Mouse (Mus musculus): ENCODE results near the gene Izumo4.
A peak's percentile ranks its signal among the peaks of the same experiment; 100 is the strongest.

Izumo4 gene

DNA sequence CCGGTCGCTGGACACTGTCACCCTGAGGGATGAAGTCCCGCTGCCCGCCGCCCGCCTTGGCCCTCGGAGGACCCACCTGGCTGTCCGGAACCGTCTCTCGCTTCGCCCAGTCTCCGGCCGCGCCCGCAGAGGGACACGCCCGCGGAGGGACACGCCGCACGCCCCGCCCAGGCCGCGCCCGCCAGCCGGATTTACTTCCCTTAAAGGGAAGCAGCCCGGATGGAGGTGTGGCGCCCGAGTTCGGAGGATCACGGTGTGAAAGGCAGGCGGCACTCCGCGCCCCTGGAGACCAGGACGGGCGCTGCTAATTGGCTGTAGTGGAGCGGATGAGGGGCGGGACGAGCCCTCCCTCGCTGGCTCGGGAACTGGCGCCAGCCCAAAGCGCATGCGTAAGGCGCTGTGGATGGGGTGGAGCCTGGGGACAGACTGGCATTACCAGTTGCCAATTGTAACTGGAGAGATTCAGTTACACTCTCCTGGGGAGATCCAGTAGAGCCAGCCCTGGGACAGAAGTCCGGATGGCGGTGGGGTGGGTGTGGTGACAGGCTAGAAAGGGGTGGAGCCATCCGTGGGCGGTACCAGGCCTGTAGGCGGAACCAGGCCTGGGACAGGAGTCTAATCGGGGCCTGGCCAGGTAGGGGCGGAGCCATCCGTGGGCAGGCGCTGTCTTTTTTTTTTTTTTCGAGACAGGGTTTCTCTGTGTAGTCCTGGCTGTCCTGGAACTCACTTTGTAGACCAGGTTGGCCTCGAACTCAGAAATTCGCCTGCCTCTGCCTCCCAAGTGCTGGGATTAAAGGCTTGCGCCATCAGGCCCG is at the start of gene Izumo4, which contains the start of gene Mob3a:
TSS of gene Izumo4 (plus strand) at position 464 of the 815 bp plus-strand sequence.
TSS of gene Mob3a (minus strand) at position 257 of the 815 bp plus-strand sequence.
- peak; percentile 90 for DNase-seq (ENCODE audit: extremely low read depth, low read depth, low spot score)

DNA sequence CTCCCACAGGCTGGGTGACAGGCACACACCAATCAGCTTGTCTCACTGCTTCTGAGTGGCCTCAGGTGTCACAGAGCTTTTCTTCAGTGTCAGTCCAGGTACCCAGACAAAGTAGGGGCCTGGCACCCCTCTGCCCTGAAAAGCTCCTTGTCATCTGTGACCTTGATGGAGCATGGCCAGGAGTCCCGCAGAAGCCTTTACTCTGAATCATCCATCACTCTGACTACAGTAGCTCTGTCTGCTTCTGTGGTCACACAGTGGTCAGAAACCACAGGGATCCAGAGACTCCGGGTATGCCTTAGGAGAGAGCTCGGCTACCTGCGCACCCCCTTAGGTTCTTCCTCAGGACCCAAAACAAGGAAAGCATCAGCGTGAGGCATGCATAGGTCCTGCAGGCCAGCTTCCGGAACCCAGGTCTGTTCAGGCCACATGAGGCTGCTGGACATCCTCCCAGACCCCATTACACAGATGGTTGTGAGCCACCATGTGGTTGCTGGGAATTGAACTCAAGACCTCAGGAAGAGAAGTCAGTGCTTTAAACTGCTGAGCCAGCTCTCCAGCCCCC is 48.7 kb upstream of the Izumo4 start:
- no peak for DNase-seq (ENCODE audit: extremely low read depth, low read depth, low spot score)

GRCm38 (mm10) chr10:80654866-80655265 is 47.1 kb upstream of the Izumo4 start:
- no peak for DNase-seq (ENCODE audit: extremely low read depth, low read depth, low spot score)

DNA sequence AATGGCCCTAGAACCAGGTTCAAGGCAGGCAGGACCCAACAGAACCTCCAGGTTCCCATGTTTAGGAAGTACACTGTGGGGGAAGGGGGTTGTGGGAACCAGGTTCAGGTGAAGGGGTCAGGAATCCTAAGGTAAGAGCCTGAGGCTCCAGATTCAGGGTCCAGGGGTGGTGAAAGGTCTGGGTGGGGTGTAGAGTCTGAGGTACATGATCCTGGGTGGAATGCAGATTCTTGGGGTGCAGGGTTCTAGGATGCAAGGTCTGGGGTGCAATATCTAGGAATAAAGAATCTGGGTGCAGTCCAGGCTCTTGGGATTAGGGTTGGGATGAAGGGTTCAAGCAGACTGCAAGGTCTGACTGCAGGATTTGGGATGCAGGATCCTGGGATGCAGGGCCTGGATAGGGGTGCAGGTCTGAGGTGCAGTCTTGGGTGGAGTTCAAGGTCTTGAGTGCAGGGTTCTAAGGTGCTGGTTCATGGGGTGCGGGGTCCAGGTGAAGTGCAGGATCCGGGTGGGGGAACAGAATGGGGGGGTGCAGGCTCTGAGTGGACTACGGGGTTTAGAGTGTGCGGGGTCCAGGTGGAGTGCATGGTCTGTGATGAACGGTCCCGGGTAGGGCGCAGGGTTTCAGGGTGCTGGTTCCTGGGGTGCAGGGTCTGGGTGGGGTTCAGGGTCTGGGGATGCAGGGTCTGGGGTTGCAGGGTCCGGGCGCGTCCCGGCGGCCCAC is 46.4 kb upstream of the Izumo4 start:
- no peak for DNase-seq (ENCODE audit: extremely low read depth, low read depth, low spot score)

DNA sequence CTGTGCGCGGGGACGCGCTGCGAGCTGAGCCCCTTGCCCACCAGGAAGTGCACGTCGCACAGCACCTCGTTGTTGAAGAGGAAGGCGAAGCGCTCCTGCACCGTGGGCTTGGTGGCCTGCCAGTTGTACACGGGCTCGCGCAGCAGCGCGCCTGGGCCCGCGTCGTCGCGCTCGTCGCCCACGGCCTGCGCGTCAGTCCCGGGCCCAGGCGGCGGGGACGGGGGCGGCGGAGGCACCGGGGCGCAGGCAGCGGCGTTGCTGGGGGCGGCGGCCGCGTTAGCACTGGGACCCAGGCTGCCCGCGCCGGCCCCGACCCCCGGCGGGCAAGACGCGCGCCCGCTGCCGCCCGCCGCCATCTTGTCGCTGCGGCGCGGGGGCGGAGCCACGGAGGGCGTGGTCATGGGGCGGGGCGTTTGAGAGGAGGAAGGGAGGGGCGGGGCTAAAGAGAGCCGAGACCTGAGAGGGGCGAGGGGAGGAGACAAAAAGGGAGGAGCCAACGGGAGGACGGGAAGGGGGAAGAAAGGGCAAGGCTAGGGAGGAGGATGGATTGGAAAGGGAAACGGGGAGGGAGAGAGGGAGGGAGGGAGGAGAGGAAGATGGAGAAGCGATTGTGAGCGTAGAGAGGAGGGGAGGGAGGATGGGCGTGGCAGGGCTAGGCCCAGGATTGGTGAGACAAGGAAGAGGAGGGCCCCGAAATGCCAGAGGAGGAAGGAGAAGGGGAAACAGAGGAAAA is 45.7 kb upstream of the Izumo4 start:
- DNase-seq (ENCODE audit: extremely low read depth, low read depth, low spot score), result peak; percentile 88

DNA sequence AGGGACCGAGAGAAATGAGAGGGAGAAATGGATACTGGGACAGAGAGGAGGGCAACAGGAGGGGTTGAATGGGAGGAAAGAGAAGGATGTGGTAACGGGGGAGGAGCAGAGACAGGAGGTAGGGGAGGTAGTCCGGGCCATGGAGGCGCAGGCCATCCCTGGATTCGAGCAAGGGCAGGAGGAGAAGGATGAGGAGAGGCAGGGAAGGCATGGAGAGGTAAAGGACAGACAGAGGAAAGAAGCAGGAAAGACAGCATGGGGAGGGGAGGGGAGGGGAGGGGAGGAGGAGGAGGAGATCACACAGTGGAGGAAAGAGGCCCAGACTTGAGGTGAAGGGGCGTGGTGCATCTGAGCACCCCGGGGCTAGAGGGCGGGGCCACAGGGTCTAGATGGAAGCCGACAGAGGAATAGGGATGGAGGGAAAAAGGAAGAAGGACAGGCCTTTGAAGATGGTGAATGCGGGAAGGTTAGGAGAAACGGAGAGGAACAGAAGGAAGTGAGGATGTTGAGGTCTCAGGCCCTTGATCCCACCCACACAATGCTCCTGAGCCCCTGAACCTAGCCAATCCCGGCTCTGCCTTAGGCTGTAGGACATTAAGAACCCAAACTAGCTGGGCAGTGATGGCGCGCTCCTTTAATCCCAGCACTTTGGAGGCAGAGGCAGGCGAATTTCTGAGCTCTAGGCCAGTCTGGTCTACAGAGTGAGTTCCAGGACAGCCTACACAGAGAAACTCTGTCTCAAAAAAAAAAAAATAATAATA is 44.9 kb upstream of the Izumo4 start, which contains the start of gene Btbd2:
TSS of gene Btbd2 (minus strand) at position 209 of the 761 bp plus-strand sequence.
- DNase-seq (ENCODE audit: extremely low read depth, low read depth, low spot score), result no peak

- DNase-seq (ENCODE audit: extremely low read depth, low read depth, low spot score), result no peak
Measured at GRCm38 (mm10) chr10:80658194-80658840, 43.7 kb upstream of the Izumo4 start.

DNA sequence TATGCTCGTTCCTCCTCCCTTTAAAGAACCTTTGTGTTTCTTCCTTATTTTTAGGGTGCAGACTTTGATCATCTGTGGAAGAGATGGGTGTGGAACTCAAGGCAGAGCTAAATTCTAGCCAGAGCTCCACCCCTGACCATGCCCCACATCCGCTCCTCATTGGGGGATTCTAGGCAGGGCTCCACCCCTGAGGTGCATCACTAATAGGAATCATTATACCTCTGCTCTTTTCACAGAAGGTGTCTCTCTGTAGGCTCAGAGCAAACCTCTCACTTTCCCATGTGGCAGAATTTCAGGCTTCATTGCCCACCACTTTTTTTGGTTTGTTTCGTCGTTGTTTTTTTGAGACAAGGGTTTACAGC is 43.2 kb upstream of the Izumo4 start:
- DNase-seq (ENCODE audit: extremely low read depth, low read depth, low spot score), result no peak

DNA sequence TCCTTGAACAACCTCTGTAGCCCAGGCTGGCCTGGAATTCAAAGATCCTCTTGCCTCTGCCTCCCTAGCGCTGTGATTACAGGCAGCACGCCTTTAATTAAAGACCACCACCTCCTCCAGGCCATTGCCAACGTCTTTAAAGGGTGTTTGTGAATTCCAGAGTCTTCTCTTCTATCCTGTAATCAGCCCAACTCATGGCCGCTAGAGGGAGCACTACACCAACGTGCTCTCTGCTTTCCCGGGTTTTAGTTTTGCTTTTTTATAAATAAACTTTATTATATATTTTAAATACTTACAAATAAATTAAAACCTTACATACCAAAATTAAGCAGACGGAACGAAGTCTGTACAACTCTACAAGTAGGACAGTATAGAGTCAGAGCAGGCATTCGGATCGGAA is 42.8 kb upstream of the Izumo4 start:
- no peak for DNase-seq (ENCODE audit: extremely low read depth, low read depth, low spot score)

DNA sequence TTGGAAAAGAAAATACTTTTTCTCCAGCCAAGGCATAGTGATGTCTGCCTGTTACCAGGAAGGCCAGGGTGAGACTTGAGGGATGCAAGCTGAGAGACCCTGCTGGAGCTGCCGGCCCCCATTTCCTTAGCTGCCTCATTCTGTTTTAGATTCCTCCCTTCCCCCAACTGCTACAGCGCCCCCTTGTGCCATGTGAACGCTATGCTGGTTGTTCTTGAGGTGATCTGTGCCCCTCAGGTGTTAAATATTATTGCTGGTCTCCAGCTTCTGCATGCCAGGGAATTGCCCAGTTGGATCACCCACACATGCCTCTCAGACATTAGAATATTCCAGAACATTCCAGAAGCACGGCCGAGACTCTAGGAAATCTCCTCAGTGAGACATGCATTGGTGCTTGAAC is 40.8 kb upstream of the Izumo4 start:
- no peak for DNase-seq (ENCODE audit: extremely low read depth, low read depth, low spot score)

DNA sequence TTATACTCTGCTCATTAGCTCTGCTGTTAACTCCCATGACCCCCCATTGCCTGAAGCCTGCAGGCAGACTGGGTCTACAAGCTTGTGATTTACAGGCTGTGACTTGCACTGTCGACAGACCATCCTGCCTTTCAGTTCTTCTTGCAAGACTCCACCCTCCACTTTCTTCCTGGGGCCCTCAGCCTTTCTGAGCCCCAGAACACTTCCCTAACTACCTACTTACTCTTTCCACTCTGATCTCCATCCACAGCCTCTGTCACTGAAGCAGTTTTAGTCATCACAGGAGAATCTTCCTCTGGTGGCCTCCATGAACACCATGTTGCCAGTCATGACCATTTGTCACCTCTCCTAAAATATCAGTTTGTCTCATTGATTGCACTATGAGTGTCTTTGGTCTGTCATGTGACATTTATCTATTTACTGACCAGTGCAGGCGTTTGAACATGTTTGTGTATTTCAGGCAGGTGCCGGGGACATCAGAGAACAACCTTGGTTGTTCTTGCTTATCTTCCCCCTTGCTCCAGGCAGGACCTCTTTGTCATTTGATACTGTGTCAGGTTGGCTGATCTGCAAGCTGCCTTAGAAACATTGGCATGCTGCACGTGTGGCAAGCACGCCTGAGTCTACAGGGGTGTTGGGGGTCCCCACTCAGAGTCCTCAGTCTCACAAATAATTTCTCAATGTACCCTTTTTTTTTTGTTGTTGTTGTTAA is 38.3 kb upstream of the Izumo4 start:
- no peak for DNase-seq (ENCODE audit: extremely low read depth, low read depth, low spot score)

GRCm38 (mm10) chr10:80664197-80665015 is 37.6 kb upstream of the Izumo4 start:
- DNase-seq (ENCODE audit: extremely low read depth, low read depth, low spot score), result peak; percentile 78

DNA sequence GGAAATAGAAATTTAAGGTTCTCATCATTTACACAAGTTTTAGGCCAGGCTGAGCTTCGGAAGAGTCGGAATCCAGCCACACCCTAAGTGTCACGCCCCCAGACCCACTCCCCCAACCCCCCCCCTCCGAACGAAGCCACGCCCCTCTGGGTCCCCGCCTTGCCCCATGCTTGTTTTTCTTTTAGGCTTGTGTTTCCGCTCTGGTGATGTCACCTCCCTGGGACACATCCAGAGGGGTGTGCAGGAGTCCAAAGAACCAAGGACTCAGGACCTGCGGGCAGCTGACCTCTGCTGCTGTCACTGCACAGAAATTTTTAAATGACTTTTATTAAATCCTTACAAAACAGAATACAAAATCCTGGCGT is 37.0 kb upstream of the Izumo4 start:
- no peak for DNase-seq (ENCODE audit: extremely low read depth, low read depth, low spot score)

DNA sequence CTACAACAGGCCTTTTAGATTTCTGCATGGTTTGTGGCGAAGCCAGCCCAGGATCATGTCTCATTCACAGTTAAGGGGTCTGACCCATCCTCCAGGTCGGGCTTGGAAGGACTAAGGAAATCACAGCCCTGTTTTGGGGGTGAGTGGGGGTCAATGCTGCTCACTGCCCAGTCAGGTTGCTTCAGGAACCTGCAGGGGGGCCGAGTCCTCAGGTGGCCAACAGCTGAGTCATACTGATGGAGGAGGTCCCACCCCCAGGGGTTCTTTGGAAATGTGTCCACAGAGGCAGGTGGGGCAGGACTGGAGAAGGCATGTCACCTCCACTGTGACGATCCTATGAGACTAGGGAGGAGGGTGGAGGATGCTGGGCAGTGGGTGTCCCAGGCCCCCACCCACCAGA is 36.5 kb upstream of the Izumo4 start:
- no peak for DNase-seq (ENCODE audit: extremely low read depth, low read depth, low spot score)

GRCm38 (mm10) chr10:80665981-80666733 is 35.8 kb upstream of the Izumo4 start:
- DNase-seq (ENCODE audit: extremely low read depth, low read depth, low spot score), result no peak

GRCm38 (mm10) chr10:80666837-80667412 is 35.1 kb upstream of the Izumo4 start:
- no peak for DNase-seq (ENCODE audit: extremely low read depth, low read depth, low spot score)

GRCm38 (mm10) chr10:80668614-80669013 is 33.4 kb upstream of the Izumo4 start:
- DNase-seq (ENCODE audit: extremely low read depth, low read depth, low spot score), result no peak

Data from fat pad, adult 2 months (tissue).